Mouse (Mus musculus) lung, postnatal 36 days (tissue): ENCODE results near the gene B830017H08Rik.
A peak's percentile ranks its signal among the peaks of the same experiment; 100 is the strongest.

ENCODE experiments used
- DNase-seq: peaks from one replicate; pipeline ENCODE4 v3.0.0; 2022; ENCODE audit warnings: mixed read lengths

The B830017H08Rik gene

GRCm38 (mm10) chr16:17832821-17833220 lies at the start of gene B830017H08Rik:
TSS of gene B830017H08Rik (plus strand) at chr16:17833121.
- DNase-seq = no peak

GRCm38 (mm10) chr16:17785337-17785736 lies 47.6 kb upstream of the B830017H08Rik start:
- peak; percentile 34 for DNase-seq

GRCm38 (mm10) chr16:17792728-17793127 lies 40.2 kb upstream of the B830017H08Rik start:
- DNase-seq = no peak

GRCm38 (mm10) chr16:17794047-17794446 lies 38.9 kb upstream of the B830017H08Rik start:
- DNase-seq = no peak

GRCm38 (mm10) chr16:17795643-17796042 lies 37.3 kb upstream of the B830017H08Rik start:
- DNase-seq = peak; percentile 75

- no peak for DNase-seq
Observed at GRCm38 (mm10) chr16:17796519-17796918, 36.4 kb upstream of the B830017H08Rik start.

- DNase-seq = peak; percentile 75
Observed at GRCm38 (mm10) chr16:17796971-17797811, 35.7 kb upstream of the B830017H08Rik start, which contains the start of gene Scarf2. TSS of gene Scarf2 (plus strand) at chr16:17797282.

- DNase-seq = no peak
Observed at GRCm38 (mm10) chr16:17797812-17798311, 35.1 kb upstream of the B830017H08Rik start.

GRCm38 (mm10) chr16:17798321-17799180 lies 34.4 kb upstream of the B830017H08Rik start:
- DNase-seq = peak; percentile 77

GRCm38 (mm10) chr16:17799584-17799983 lies 33.3 kb upstream of the B830017H08Rik start:
- no peak for DNase-seq

GRCm38 (mm10) chr16:17801777-17802455 lies 31.0 kb upstream of the B830017H08Rik start:
- DNase-seq = peak; percentile 33

GRCm38 (mm10) chr16:17802456-17802838 lies 30.5 kb upstream of the B830017H08Rik start:
- DNase-seq = no peak

- DNase-seq = peak; percentile 45
Observed at GRCm38 (mm10) chr16:17802839-17803674, 29.9 kb upstream of the B830017H08Rik start.

GRCm38 (mm10) chr16:17803675-17804448 lies 29.1 kb upstream of the B830017H08Rik start:
- no peak for DNase-seq

- DNase-seq = peak; percentile 33
Observed at GRCm38 (mm10) chr16:17804449-17804912, 28.4 kb upstream of the B830017H08Rik start.

- no peak for DNase-seq
Observed at GRCm38 (mm10) chr16:17804982-17805381, 27.9 kb upstream of the B830017H08Rik start.

GRCm38 (mm10) chr16:17806581-17807191 lies 26.2 kb upstream of the B830017H08Rik start:
- DNase-seq = peak; percentile 23

GRCm38 (mm10) chr16:17807192-17808009 lies 25.5 kb upstream of the B830017H08Rik start:
- peak; percentile 84 for DNase-seq

- no peak for DNase-seq
Observed at GRCm38 (mm10) chr16:17809125-17809524, 23.8 kb upstream of the B830017H08Rik start.
